Mouse (Mus musculus): ENCODE results near the gene Gadd45g. TPM values are rescaled to one million over a fixed set of nuclear protein-coding genes. Genes with fewer than 3 reads are reported as not detected.

Gene Gadd45g
- polyA plus RNA-seq (2015; fragmentation: Nextera tagmentation; extraction: Ambion mirVana), result 33.1 and 40.4 TPM in 2 replicates

GRCm38 (mm10) chr13:51846301-51846867 is at the start of gene Gadd45g:
Gadd45g (plus strand) TSS chr13:51846678.

Other genes starting within 250 kb of the Gadd45g start
- gene Cks2, start 201.4 kb upstream of the Gadd45g start, polyA plus RNA-seq (2015; fragmentation: Nextera tagmentation; extraction: Ambion mirVana), result 24.9 and 26.2 TPM in 2 replicates
- gene Secisbp2, start 195.0 kb upstream of the Gadd45g start, polyA plus RNA-seq (2015; fragmentation: Nextera tagmentation; extraction: Ambion mirVana), result 21.3 and 24.5 TPM in 2 replicates
- 17.3 and 19.0 TPM in 2 replicates for gene Sema4d, start 52.9 kb upstream of the Gadd45g start, polyA plus RNA-seq (2015; fragmentation: Nextera tagmentation; extraction: Ambion mirVana)

All from neural tube, postnatal 0 days (tissue).